Mouse (Mus musculus): ENCODE measurements around the gene Dtymk. TPM values are rescaled to one million over a fixed set of nuclear protein-coding genes. Genes with fewer than 3 reads are reported as not detected.
A peak's percentile ranks its signal among the peaks of the same experiment; 100 is the strongest.

Gene Dtymk
- total and polyA plus RNA-seq, 2 experiments from 2014 or later: 97.1 to 123 TPM

DNA sequence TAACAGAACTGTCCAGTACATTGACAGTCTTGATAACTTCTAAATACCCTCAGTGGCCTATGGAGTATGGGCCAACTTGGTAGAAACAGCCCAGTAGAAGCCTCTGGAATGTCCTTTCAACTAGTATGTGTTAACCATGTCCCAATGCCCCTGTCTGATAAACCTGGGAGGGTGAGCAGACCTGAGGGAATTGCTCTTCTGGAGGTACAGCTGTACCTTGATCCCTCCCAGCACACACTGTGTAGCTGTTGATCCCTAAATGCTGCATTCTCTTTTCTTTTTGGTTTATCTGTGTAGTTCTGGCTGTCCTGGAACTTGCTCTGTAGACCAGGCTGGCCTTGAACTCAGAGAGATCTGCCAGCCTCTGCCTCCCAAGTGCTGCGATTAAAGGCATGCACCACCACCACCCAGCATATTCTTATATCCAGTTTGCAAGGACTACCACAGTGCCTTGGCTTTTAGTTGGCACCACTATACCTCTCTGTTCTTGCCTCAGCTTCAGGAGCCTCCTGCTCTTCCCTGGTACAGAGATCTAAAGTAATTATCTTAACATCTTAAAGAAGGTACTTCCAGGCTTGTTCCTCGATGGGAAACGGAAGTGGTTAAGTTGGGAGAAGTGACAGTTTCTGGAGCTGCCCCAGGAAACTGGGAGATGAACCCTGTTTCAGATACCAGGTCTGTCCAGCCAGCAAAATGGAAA, 22.2 kb upstream of the Dtymk start:
- peaks cover 13% of the 10 kb centered on the region; the same call in 1 of the 2 replicates for H3K4me1 ChIP-seq (ENCODE audit: insufficient read depth)
- ATAC-seq (no peak), DNase-seq (no peak)
- H3K4me3 ChIP-seq (ENCODE audit: low read depth, low read length): no peak overlapping the region
- peaks cover 24% of the 10 kb centered on the region for H3K36me3 ChIP-seq (ENCODE audit: insufficient read depth)
- no peaks in the 10 kb centered on the region for H3K9me3 ChIP-seq (ENCODE audit: low read length)
- H3K9ac ChIP-seq: no peak overlapping the region
- peak overlapping the region; percentile 97 for H3K27ac ChIP-seq (ENCODE audit: low read depth, low read length)
- 75% methylated on average over 3 of the region's 3 CpGs for WGBS
- no peak for TF ChIP-seq CTCF (IDR thresholded peaks at IDR 0.05; ENCODE audit: low read depth)
- no peak overlapping the region; the same call in 1 of the 2 replicates for H3K4me2 ChIP-seq (ENCODE audit: low read depth)
- no peaks in the 10 kb centered on the region for H3K27me3 ChIP-seq (ENCODE audit: insufficient read depth, low read length)

DNA sequence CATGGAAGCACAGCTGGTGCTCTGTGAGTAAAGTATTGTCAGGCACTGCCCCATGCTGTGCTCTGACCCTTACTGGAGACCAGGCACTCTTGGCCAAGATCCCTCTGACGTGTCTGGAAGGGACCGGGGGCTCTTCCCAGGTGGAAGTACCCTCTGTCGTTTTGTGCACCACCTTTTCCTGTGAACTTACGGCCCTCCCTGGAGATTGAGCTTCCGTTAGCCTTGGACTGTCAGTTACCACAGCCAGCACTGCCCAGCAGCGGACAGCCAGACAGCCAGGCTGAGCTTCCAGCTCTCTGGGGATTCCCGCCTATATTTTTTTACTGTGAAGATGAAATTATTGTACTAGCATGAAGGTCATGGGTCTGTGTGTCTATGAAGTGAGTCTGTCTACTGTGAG, 17.0 kb upstream of the Dtymk start:
- 89% methylated on average over 7 of the region's 7 CpGs for WGBS
- no peaks in the 10 kb centered on the region for H3K9me3 ChIP-seq (ENCODE audit: low read length)
- ATAC-seq: no peak
- DNase-seq: no peak
- no peak for TF ChIP-seq CTCF (IDR thresholded peaks at IDR 0.05; ENCODE audit: low read depth)
- H3K36me3 ChIP-seq (ENCODE audit: insufficient read depth): peaks cover 73% of the 10 kb centered on the region
- H3K27ac ChIP-seq (ENCODE audit: low read depth, low read length): no peak overlapping the region
- H3K9ac ChIP-seq: no peak overlapping the region
- no peak overlapping the region for H3K4me3 ChIP-seq (ENCODE audit: low read depth, low read length)
- H3K4me2 ChIP-seq (ENCODE audit: low read depth): no peak overlapping the region
- no peaks in the 10 kb centered on the region for H3K27me3 ChIP-seq (ENCODE audit: insufficient read depth, low read length)
- H3K4me1 ChIP-seq (ENCODE audit: insufficient read depth): no peaks in the 10 kb centered on the region

DNA sequence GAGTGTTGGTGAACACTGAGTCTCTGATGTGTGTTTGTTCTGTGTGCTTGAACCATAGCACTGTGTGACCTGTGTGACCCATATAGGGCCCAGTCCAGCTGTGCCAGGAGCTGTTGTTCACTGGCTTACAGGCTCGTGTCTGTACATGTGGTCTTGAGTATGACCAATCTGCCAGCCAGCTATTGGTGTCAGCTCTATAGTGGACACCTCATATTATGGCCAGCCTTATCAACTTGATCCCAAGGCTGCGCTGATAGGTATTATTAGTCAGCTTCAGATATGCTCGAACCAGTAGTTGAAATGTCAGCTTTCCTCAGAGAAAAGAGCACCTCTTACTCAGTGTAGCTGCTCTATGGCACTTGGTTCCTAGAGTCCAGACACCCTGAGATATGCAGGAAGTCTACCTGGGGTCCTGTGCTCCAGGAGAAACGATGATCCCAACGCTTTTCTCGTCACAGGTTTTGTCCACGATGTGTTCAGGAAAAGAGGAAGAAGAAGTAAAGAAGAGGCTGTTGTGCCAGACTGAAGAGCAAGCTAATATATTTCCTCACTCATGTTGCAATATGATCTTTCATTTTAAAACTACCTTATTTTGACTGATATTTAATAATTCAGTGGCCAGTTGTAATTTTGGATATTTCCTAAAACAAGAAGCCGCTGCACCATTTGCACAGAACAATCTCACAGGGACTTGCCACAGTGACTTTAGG, 16.2 kb upstream of the Dtymk start:
- no peak for ATAC-seq
- H3K9me3 ChIP-seq (ENCODE audit: low read length): no peaks in the 10 kb centered on the region
- TF ChIP-seq CTCF (IDR thresholded peaks at IDR 0.05; ENCODE audit: low read depth): no peak
- peaks cover 80% of the 10 kb centered on the region for H3K36me3 ChIP-seq (ENCODE audit: insufficient read depth)
- no peak overlapping the region for H3K4me2 ChIP-seq (ENCODE audit: low read depth)
- WGBS: 96% methylated on average over 8 of the region's 8 CpGs
- H3K9ac ChIP-seq: no peak overlapping the region
- H3K4me3 ChIP-seq (ENCODE audit: low read depth, low read length): no peak overlapping the region
- H3K4me1 ChIP-seq (ENCODE audit: insufficient read depth): no peaks in the 10 kb centered on the region
- no peak overlapping the region for H3K27ac ChIP-seq (ENCODE audit: low read depth, low read length)
- no peaks in the 10 kb centered on the region for H3K27me3 ChIP-seq (ENCODE audit: insufficient read depth, low read length)
- DNase-seq: no peak

GRCm38 (mm10) chr1:93811495-93812039, 9.8 kb upstream of the Dtymk start:
- no peak overlapping the region for H3K9ac ChIP-seq
- H3K27me3 ChIP-seq (ENCODE audit: insufficient read depth, low read length): no peaks in the 10 kb centered on the region
- no peak overlapping the region for H3K27ac ChIP-seq (ENCODE audit: low read depth, low read length)
- no peak overlapping the region for H3K4me2 ChIP-seq (ENCODE audit: low read depth)
- 95% methylated on average over 8 of the region's 8 CpGs for WGBS
- no peaks in the 10 kb centered on the region for H3K9me3 ChIP-seq (ENCODE audit: low read length)
- TF ChIP-seq CTCF (IDR thresholded peaks at IDR 0.05; ENCODE audit: low read depth): no peak
- peaks cover 72% of the 10 kb centered on the region for H3K36me3 ChIP-seq (ENCODE audit: insufficient read depth)
- no peak overlapping the region for H3K4me3 ChIP-seq (ENCODE audit: low read depth, low read length)
- no peak for DNase-seq
- H3K4me1 ChIP-seq (ENCODE audit: insufficient read depth): no peaks in the 10 kb centered on the region
- ATAC-seq: no peak

DNA sequence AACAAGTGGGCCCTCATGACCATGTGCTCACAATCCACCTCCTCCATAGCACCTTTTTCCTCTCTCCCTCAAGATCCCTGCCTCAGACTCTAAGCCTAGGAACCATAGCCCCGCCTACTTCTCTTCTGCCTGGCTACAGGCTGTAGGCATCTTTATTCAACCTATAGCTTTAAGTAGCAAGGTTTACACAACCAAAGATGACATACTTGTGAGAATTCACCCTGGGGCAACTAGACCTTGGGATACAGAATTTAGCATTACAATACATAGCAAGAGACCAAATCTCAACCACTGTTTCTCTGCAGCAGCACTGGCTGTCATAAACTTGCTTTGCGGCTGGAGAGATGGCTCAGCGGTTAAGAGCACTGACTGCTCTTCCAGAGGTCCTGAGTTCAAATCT, 8.3 kb upstream of the Dtymk start:
- Histone ChIP-seq H3K4me2 (ENCODE audit: low read depth) (no peak overlapping the region), H3K36me3 (ENCODE audit: insufficient read depth) (peaks cover 57% of the 10 kb centered on the region), H3K4me1 (ENCODE audit: insufficient read depth) (no peaks in the 10 kb centered on the region), H3K4me3 (ENCODE audit: low read depth, low read length) (no peak overlapping the region), H3K27me3 (ENCODE audit: insufficient read depth, low read length) (no peaks in the 10 kb centered on the region), H3K9ac (no peak overlapping the region), H3K9me3 (ENCODE audit: low read length) (no peaks in the 10 kb centered on the region), H3K27ac (ENCODE audit: low read depth, low read length) (no peak overlapping the region)
- 94% methylated on average over 3 of the region's 3 CpGs for WGBS
- no peak for DNase-seq
- no peak for TF ChIP-seq CTCF (IDR thresholded peaks at IDR 0.05; ENCODE audit: low read depth)
- no peak for ATAC-seq

GRCm38 (mm10) chr1:93808871-93809270, 7.1 kb upstream of the Dtymk start:
- Histone ChIP-seq H3K27me3 (ENCODE audit: insufficient read depth, low read length) (no peaks in the 10 kb centered on the region), H3K4me3 (ENCODE audit: low read depth, low read length) (no peak overlapping the region), H3K4me1 (ENCODE audit: insufficient read depth) (peaks cover 4% of the 10 kb centered on the region; the same call in 1 of the 2 replicates), H3K4me2 (ENCODE audit: low read depth) (no peak overlapping the region), H3K27ac (ENCODE audit: low read depth, low read length) (no peak overlapping the region), H3K9ac (no peak overlapping the region), H3K36me3 (ENCODE audit: insufficient read depth) (peaks cover 46% of the 10 kb centered on the region), H3K9me3 (ENCODE audit: low read length) (no peaks in the 10 kb centered on the region)
- WGBS: 95% methylated on average over 4 of the region's 4 CpGs
- no peak for ATAC-seq
- no peak for TF ChIP-seq CTCF (IDR thresholded peaks at IDR 0.05; ENCODE audit: low read depth)
- no peak for DNase-seq

All from forebrain, postnatal 0 days (tissue).